Mouse (Mus musculus): ENCODE measurements around the gene Apoa5. TPM values are rescaled to one million over a fixed set of nuclear protein-coding genes. Genes with fewer than 3 reads are reported as not detected.

Apoa5 gene
- polyA plus RNA-seq, 1 experiment: 0.37 TPM

Other genes starting within 250 kb of the Apoa5 start
- gene Apoa1, start 40.1 kb upstream of the Apoa5 start, polyA plus RNA-seq (2012; rRNA removed): 3,330 and 8,074 TPM in 2 replicates
- 157 and 1,055 TPM in 2 replicates for gene Apoc3, start 33.0 kb upstream of the Apoa5 start, polyA plus RNA-seq (2012; rRNA removed)
- 111 and 1,448 TPM in 2 replicates for gene Apoa4, start 27.9 kb upstream of the Apoa5 start, polyA plus RNA-seq (2012; rRNA removed)
- gene Zpr1, start 4.4 kb downstream of the Apoa5 start, polyA plus RNA-seq (2012; rRNA removed): 17.8 and 19.2 TPM in 2 replicates
- gene Bud13, start 14.4 kb downstream of the Apoa5 start, polyA plus RNA-seq (2012; rRNA removed): 7.5 and 9.2 TPM in 2 replicates
- gene 4931429L15Rik, start 51.4 kb downstream of the Apoa5 start, polyA plus RNA-seq (2012; rRNA removed): not detected in 2 replicates

Measured in large intestine, adult 2 months (tissue).